Mouse (Mus musculus) ES-E14 (cell line): ENCODE results near the gene Taar3. TPM values are rescaled to one million over a fixed set of nuclear protein-coding genes. Genes with fewer than 3 reads are reported as not detected.

Source experiments
- DNase-seq: peaks from one replicate; pipeline ENCODE4 v3.0.0-alpha.2; 2013; ENCODE audit warnings: low read depth, low spot score
- H3K27ac ChIP-seq: 2 replicates; pipeline ENCODE4 v1.5.1; 2012; ENCODE audit warnings: low read depth, mild to moderate bottlenecking, low read length, moderate library complexity, mixed read lengths; ENCODE audit not compliant: poor library complexity, insufficient read depth, severe bottlenecking
- H3K36me3 ChIP-seq: 2 replicates; pipeline ENCODE4 v1.6.1; 2012; ENCODE audit warnings: mild to moderate bottlenecking, low read length, moderate library complexity, mixed read lengths; ENCODE audit not compliant: control insufficient read depth, poor library complexity, insufficient read depth, severe bottlenecking
- H3K4me1 ChIP-seq, 2 experiments: fragments of 150-350 bp in 1 of 2; sonication (generic) in 1 of 2; 2 replicates each; pipeline ENCODE4 v1.6.1; 2012; ENCODE audit warnings: low read length in 2 of 2, mild to moderate bottlenecking in 1 of 2, mixed read lengths in 1 of 2; ENCODE audit not compliant: control insufficient read depth in 2 of 2, insufficient read depth in 2 of 2, poor library complexity in 1 of 2
- H3K4me3 ChIP-seq, 2 experiments: fragments of 150-350 bp in 1 of 2; sonication (generic) in 1 of 2; 2 replicates each; pipeline ENCODE4 v1.5.1; 2012; ENCODE audit warnings: low read length in 2 of 2, low read depth in 1 of 2, mild to moderate bottlenecking in 1 of 2, mixed read lengths in 1 of 2; ENCODE audit not compliant: insufficient read depth in 1 of 2, poor library complexity in 1 of 2, severe bottlenecking in 1 of 2
- H3K9ac ChIP-seq: 2 replicates; pipeline ENCODE4 v1.6.1; 2012; ENCODE audit warnings: low read depth, mild to moderate bottlenecking, low read length, mixed read lengths; ENCODE audit not compliant: poor library complexity, insufficient read depth, severe bottlenecking
- H3K9me3 ChIP-seq: fragments of 150-350 bp; sonication (generic); 2 replicates; pipeline ENCODE4 v1.6.1; 2012; ENCODE audit warnings: low read depth, mild to moderate bottlenecking, low read length; ENCODE audit not compliant: control insufficient read depth, insufficient read depth
- MAFK ChIP-seq: IDR thresholded peaks from 2 replicates; pipeline ENCODE4 v1.6.1; 2014; ENCODE audit warnings: mild to moderate bottlenecking, low read depth, low read length, inconsistent platforms; ENCODE audit not compliant: insufficient read depth
- in situ Hi-C, 2 experiments: fragments of 600-800 bp; cut with MboI; formaldehyde crosslinking; loops; one replicate each; pipeline ENCODE4 v1.15.1; 2025; ENCODE audit warnings: low sequenced_read_pairs in 2 of 2, inconsistent platforms in 1 of 2; ENCODE audit not compliant: unreplicated experiment in 2 of 2
- total RNA-seq: library from RNA; depleted of rRNA; stranded (reverse); fragments of 300-350 nt; gene quantifications from 2 replicates; pipeline ENCODE4 v1.2.3, GENCODE M21; 2012; rRNA removed

The Taar3 gene
- total RNA-seq, 1 experiment: not detected

DNA sequence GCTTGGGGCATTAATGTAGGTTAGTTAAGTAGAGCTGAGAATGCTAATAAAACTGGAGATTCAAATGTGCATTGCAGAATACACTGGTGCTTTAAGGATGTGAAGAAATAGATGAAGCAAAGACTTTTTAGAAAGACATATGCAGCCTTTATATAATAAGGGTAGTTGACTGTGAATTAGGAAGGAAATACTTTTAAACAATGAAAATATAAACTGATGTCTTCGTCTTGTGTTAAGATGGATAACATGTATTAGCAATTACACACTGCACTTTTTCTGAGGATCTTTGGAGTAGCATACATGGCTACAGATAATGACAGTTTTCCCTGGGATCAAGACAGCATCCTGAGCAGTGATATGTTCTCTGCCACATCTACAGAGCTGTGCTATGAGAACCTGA, 50.3 kb downstream of the Taar3 start, which contains the start of gene Taar7b:
Gene Taar7b, plus strand, starts transcription at position 301 of the 400 bp plus-strand sequence.
- Histone ChIP-seq H3K9me3 (no peaks in the 10 kb centered on the region), H3K36me3 (no peaks in the 10 kb centered on the region), H3K9ac (no peak within 1 kb of the TSS), H3K27ac (no peak within 1 kb of the TSS), H3K4me3 (no peak within 1 kb of the TSS), H3K4me1 (no peaks in the 10 kb centered on the region)
- TF ChIP-seq MAFK: no peak
- DNase-seq: no peak
- in situ Hi-C loops: no loop called here

Other genes starting within 250 kb of the Taar3 start
- 3,853 and 4,411 TPM in 2 replicates for gene Rps12, start 162.3 kb upstream of the Taar3 start, total RNA-seq
- 4.1 and 5.9 TPM in 2 replicates for gene Slc18b1, start 152.6 kb upstream of the Taar3 start, total RNA-seq
- not detected in 2 replicates for gene Vnn3, start 98.1 kb upstream of the Taar3 start, total RNA-seq
- 2.0 and 4.1 TPM in 2 replicates for gene Vnn1, start 54.9 kb upstream of the Taar3 start, total RNA-seq
- not detected in 2 replicates for gene Taar1, start 29.2 kb upstream of the Taar3 start, total RNA-seq
- not detected in 2 replicates for gene Taar2, start 11.0 kb upstream of the Taar3 start, total RNA-seq
- gene Taar4, start 10.9 kb downstream of the Taar3 start, total RNA-seq: not detected in 2 replicates
- gene Taar5, start 21.1 kb downstream of the Taar3 start, total RNA-seq: not detected in 2 replicates
- gene Taar6, start 36.1 kb downstream of the Taar3 start, total RNA-seq: not detected in 2 replicates
- not detected in 2 replicates for gene Taar7a, start 43.9 kb downstream of the Taar3 start, total RNA-seq
- gene Taar7b, start 50.4 kb downstream of the Taar3 start, total RNA-seq: not detected in 2 replicates
- not detected in 2 replicates for gene Taar7d, start 77.7 kb downstream of the Taar3 start, total RNA-seq
- gene Taar7e, start 88.1 kb downstream of the Taar3 start, total RNA-seq: not detected in 2 replicates
- not detected in 2 replicates for gene Taar7f, start 100.0 kb downstream of the Taar3 start, total RNA-seq
- not detected in 2 replicates for gene Taar8a, start 126.9 kb downstream of the Taar3 start, total RNA-seq
- not detected in 2 replicates for gene Taar8b, start 142.7 kb downstream of the Taar3 start, total RNA-seq
- gene Taar8c, start 152.4 kb downstream of the Taar3 start, total RNA-seq: not detected in 2 replicates
- gene Taar9, start 160.0 kb downstream of the Taar3 start, total RNA-seq: not detected in 2 replicates
- gene Stx7, start 199.7 kb downstream of the Taar3 start, total RNA-seq: 27.0 and 44.5 TPM in 2 replicates